Mouse (Mus musculus): ENCODE measurements at regions not wholly inside any gene's neighbourhood (a gene's known extent, or its start where the extent isn't known, plus 50 kb on each side); places are given as distances from the start of the nearest gene placed in this dataset.

- no peak for DNase-seq (ENCODE audit: low spot score in 2 of 2)
Measured at GRCm38 (mm10) chr3:78412669-78413419, 873.5 kb downstream of the Rapgef2 start.

- DNase-seq (ENCODE audit: low spot score in 2 of 2): no peak
Measured at GRCm38 (mm10) chr3:78411395-78411794, 874.9 kb downstream of the Rapgef2 start.

- DNase-seq (ENCODE audit: low spot score in 2 of 2): no peak
Measured at GRCm38 (mm10) chr3:78409237-78409636, 877.1 kb downstream of the Rapgef2 start.

GRCm38 (mm10) chr3:78405760-78406467 lies 880.4 kb downstream of the Rapgef2 start:
- no peak for DNase-seq (ENCODE audit: low spot score in 2 of 2)

GRCm38 (mm10) chr3:78358377-78358776 lies 927.9 kb downstream of the Rapgef2 start:
- DNase-seq (ENCODE audit: low spot score in 2 of 2): peak in 1 of 2 experiments; percentile 46

- no peak for DNase-seq (ENCODE audit: low spot score in 2 of 2)
Measured at GRCm38 (mm10) chr3:78339891-78340290, 946.4 kb downstream of the Rapgef2 start.

- DNase-seq (ENCODE audit: low spot score in 2 of 2): no peak
Measured at GRCm38 (mm10) chr3:78311630-78312406, 974.5 kb downstream of the Rapgef2 start.

GRCm38 (mm10) chr3:78300506-78300905 lies 985.8 kb downstream of the Rapgef2 start:
- no peak for DNase-seq (ENCODE audit: low spot score in 2 of 2)

- no peak for DNase-seq (ENCODE audit: low spot score in 2 of 2)
Measured at GRCm38 (mm10) chr3:78291894-78292293, 994.4 kb downstream of the Rapgef2 start.

- no peak for DNase-seq (ENCODE audit: low spot score in 2 of 2)
Measured at GRCm38 (mm10) chr3:78284071-78284470, 1002.2 kb downstream of the Rapgef2 start.

GRCm38 (mm10) chr3:78236920-78237319 lies 1049.4 kb downstream of the Rapgef2 start:
- no peak for DNase-seq (ENCODE audit: low spot score in 2 of 2)

- no peak for DNase-seq (ENCODE audit: low spot score in 2 of 2)
Measured at GRCm38 (mm10) chr3:78209729-78210128, 1076.6 kb downstream of the Rapgef2 start.

GRCm38 (mm10) chr3:78162601-78163000 lies 1123.7 kb downstream of the Rapgef2 start:
- DNase-seq (ENCODE audit: low spot score in 2 of 2): no peak

- peak; percentile 7 to 10 for DNase-seq (ENCODE audit: low spot score in 2 of 2)
Measured at GRCm38 (mm10) chr3:78158450-78158849, 1127.9 kb downstream of the Rapgef2 start.
